ENCODE assay signal across 8 mouse cellular contexts in genomic region chr1:23382461-23382805, GRCm38 (mm10). TPM values are rescaled to one million over a fixed set of nuclear protein-coding genes. Genes with fewer than 3 reads are reported as not detected.
DNase-seq lines count a peak whose midpoint lies in the region; ATAC-seq and TF ChIP-seq lines count a peak whose summit lies in the region.

No protein-coding gene starts in this region.

- peaks cover 3% of the 10 kb centered on the region; the same call in 1 of the 2 replicates for H3K4me1 ChIP-seq in embryonic fibroblast, embryonic 13.5 days (ENCODE audit: control insufficient read depth, insufficient read depth, low read length)
- peaks cover 10% of the 10 kb centered on the region; the same call in 1 of the 2 replicates for H3K4me1 ChIP-seq in limb, embryonic 15.5 days

- no peak for TF ChIP-seq CTCF in left cerebral cortex, adult 2 months (IDR thresholded peaks at IDR 0.05)
- no peak for TF ChIP-seq CTCF in Patski (IDR thresholded peaks at IDR 0.05)
- no peak for TF ChIP-seq CTCF in embryonic fibroblast, embryonic 13.5 days (IDR thresholded peaks at IDR 0.05; ENCODE audit: borderline replicate concordance, insufficient read depth, low read length)

- WGBS in limb, embryonic 15.5 days: under 1% methylated on average over 21 of the region's 21 CpGs

- no peak for TF ChIP-seq POLR2A in embryonic fibroblast, embryonic 13.5 days (IDR thresholded peaks at IDR 0.05; ENCODE audit: low read depth, low read length)

- H3K27ac ChIP-seq in left cerebral cortex, adult 2 months: peak overlapping the region; percentile 95
- H3K27ac ChIP-seq in embryonic fibroblast, embryonic 13.5 days (ENCODE audit: insufficient read depth, low read length): no peak overlapping the region; the same call in 1 of the 2 replicates
- peak overlapping the region; percentile 85 for H3K27ac ChIP-seq in limb, embryonic 15.5 days

- in situ Hi-C loops in Patski (cut with MboI; ENCODE audit: low pct_unique_long_range_greater_than_20kb): no loop called here

- CTCF ChIA-PET in Patski (lab: Charles Lee): no interaction called here

- no peak for DNase-seq in left cerebral cortex, adult 2 months (ENCODE audit: extremely low spot score in 1 of 2, low spot score in 2 of 2)
- DNase-seq in left cerebral cortex, adult 8-10 months (ENCODE audit: low spot score in 2 of 2): no peak
- no peak for DNase-seq in Patski (ENCODE audit: low read depth, low spot score)
- DNase-seq in testis, postnatal 14 days (ENCODE audit: low spot score): peak; percentile 41
- no peak for DNase-seq in left cerebral cortex, adult 11 months (ENCODE audit: low spot score)
- no peak for DNase-seq in kidney, adult 11 months

- H3K4me3 ChIP-seq in left cerebral cortex, adult 2 months: peak overlapping the region; percentile 90
- peak overlapping the region; percentile 76 for H3K4me3 ChIP-seq in embryonic fibroblast, embryonic 13.5 days (ENCODE audit: insufficient read depth, low read length)
- peak overlapping the region; percentile 73 for H3K4me3 ChIP-seq in limb, embryonic 15.5 days

- POLR2A ChIA-PET in Patski (lab: Charles Lee): no interaction called here

- intact Hi-C loops in left cerebral cortex, adult 2 months (cut with DNase I): loop anchor here (2.0 kb wide), 1 partner anchor 112 kb away; no protein-coding TSS in a partner anchor

- peak overlapping the region; percentile 94 for H3K4me2 ChIP-seq in limb, embryonic 15.5 days

- H3K36me3 ChIP-seq in limb, embryonic 15.5 days: no peaks in the 10 kb centered on the region

- ATAC-seq in Patski: peak; percentile 13
- no peak for ATAC-seq in limb, embryonic 15.5 days (ENCODE audit: insufficient number of reproducible peaks, low FRiP score, low TSS enrichment, low read depth)

- peak overlapping the region; percentile 67 for H3K9ac ChIP-seq in limb, embryonic 15.5 days

- peaks cover 7% of the 10 kb centered on the region for H3K27me3 ChIP-seq in Patski
- H3K27me3 ChIP-seq in limb, embryonic 15.5 days: no peaks in the 10 kb centered on the region

- H3K9me3 ChIP-seq in limb, embryonic 15.5 days: no peaks in the 10 kb centered on the region

RNA-seq across cellular contexts. Expression of gene Ogfrl1, which starts 15.1 kb away (rescaled TPM):
- 10 to 100 TPM; 75.4 to 76.6 TPM for total RNA-seq in left cerebral cortex, adult 2 months (2021)
- 100 to 1,000 TPM in 1 of 4 experiments, 10 to 100 TPM in 3; 79.6 to 101 (median 86.0) TPM for total RNA-seq in left cerebral cortex, adult 8-10 months (2022)
- 1.6 TPM for polyA plus RNA-seq in Patski (2021)
- polyA plus RNA-seq in embryonic fibroblast, embryonic 13.5 days (2011; ENCODE audit: insufficient read length, low read depth, missing spikeins): 7.4 and 7.8 TPM in 2 replicates
- 6.4 and 9.4 TPM in 2 replicates for polyA plus RNA-seq in limb, embryonic 15.5 days (2015; fragmentation: Nextera tagmentation; extraction: Ambion mirVana)
